Mouse (Mus musculus) heart, embryonic 10.5 days (tissue): Measurements from ENCODE around the gene Szrd1. TPM values are rescaled to one million over a fixed set of nuclear protein-coding genes. Genes with fewer than 3 reads are reported as not detected.

Source experiments
- DNase-seq: peaks from one replicate; pipeline ENCODE4 v3.0.0-alpha.2; 2017; ENCODE audit warnings: low spot score
- H3K27ac ChIP-seq: fragments of 300-500 bp; sonication (generic); 2 replicates; pipeline ENCODE4 v1.5.1; 2016; ENCODE audit warnings: mild to moderate bottlenecking
- H3K27me3 ChIP-seq: fragments of 300-500 bp; sonication (generic); 2 replicates; pipeline ENCODE4 v1.6.1; 2016; ENCODE audit warnings: mild to moderate bottlenecking; ENCODE audit not compliant: poor library complexity, insufficient read depth, severe bottlenecking
- H3K36me3 ChIP-seq: fragments of 300-500 bp; sonication (generic); 2 replicates; pipeline ENCODE4 v1.6.1; 2016; ENCODE audit warnings: mild to moderate bottlenecking, moderate library complexity
- H3K4me1 ChIP-seq: fragments of 300-500 bp; sonication (generic); 2 replicates; pipeline ENCODE4 v1.6.1; 2016; ENCODE audit warnings: mild to moderate bottlenecking
- H3K4me3 ChIP-seq: fragments of 300-500 bp; sonication (generic); 2 replicates; pipeline ENCODE4 v1.5.1; 2016; ENCODE audit warnings: mild to moderate bottlenecking, moderate library complexity
- H3K9me3 ChIP-seq: fragments of 300-500 bp; sonication (generic); 2 replicates; pipeline ENCODE4 v1.6.1; 2016; ENCODE audit warnings: mild to moderate bottlenecking, moderate library complexity
- whole genome bisulfite sequencing: fragments of 180-500 bp; shearing (Covaris S2); methylation state at CpG from one replicate; pipeline ENCODE4 v1.1.7; 2016; 5-methylcytosine and 5-hydroxymethylcytosine counted together
- polyA plus RNA-seq: library from polyadenylated mRNA; unstranded; fragments of >200 nt; fragmentation: Nextera tagmentation; extraction: Ambion mirVana; gene quantifications from 2 replicates; pipeline ENCODE4 v1.2.1, GENCODE M21; 2016

Szrd1 gene
- 36.6 and 39.0 TPM in 2 replicates for polyA plus RNA-seq

DNA sequence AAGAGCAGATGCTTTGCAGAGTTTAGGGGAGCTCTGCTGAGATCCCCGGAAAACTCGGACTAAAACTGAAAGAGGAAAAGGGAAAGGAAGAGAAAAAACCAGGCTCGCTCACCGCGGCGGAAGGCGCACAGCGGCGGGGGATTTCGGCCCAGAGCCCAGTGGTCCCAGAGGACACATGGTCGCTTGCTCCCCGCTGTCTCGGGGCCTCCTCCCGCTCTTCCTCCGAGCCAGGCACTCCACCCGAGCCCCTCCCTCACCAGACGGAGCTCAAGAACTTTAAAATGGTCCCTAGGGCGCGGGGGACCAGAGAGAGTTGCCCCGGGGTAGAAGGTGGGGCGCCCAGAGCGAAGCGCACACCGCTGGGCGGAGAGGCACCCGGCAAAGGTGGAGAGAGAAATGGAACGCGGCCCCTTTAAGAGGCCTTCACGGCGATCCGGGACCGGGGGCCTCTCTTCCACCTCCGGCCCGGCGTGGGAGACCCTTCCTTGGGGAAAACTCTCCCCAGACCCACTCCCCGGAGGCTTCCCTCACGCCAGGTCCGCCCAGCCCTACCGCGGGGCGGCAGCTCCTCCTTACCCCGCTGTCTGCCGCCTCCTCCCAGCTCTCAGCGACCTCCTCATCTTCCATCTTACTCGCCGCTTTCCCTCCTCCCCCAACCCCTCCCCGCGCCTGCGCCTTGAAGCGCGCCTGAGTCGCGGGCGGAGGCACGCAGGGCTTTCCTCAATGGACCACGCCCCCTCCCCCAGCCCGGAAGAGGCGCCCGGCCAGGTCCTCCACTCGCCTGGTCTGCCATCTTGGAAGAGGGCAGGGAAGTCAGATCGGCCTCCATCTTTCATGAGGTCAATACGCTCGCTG, at the start of gene Szrd1:
Gene Szrd1 (minus strand): TSS at position 660 of the 855 bp plus-strand sequence.
- Histone ChIP-seq H3K4me3 (peak within 1 kb of the TSS; percentile 84), H3K36me3 (peaks cover 7% of the 10 kb centered on the region; the same call in 1 of the 2 replicates), H3K9me3 (no peaks in the 10 kb centered on the region), H3K4me1 (peaks cover 36% of the 10 kb centered on the region), H3K27me3 (no peaks in the 10 kb centered on the region), H3K27ac (peak within 1 kb of the TSS; percentile 96)
- DNase-seq = peak; percentile 100
- WGBS = under 1% methylated on average over 63 of the region's 63 CpGs

DNA sequence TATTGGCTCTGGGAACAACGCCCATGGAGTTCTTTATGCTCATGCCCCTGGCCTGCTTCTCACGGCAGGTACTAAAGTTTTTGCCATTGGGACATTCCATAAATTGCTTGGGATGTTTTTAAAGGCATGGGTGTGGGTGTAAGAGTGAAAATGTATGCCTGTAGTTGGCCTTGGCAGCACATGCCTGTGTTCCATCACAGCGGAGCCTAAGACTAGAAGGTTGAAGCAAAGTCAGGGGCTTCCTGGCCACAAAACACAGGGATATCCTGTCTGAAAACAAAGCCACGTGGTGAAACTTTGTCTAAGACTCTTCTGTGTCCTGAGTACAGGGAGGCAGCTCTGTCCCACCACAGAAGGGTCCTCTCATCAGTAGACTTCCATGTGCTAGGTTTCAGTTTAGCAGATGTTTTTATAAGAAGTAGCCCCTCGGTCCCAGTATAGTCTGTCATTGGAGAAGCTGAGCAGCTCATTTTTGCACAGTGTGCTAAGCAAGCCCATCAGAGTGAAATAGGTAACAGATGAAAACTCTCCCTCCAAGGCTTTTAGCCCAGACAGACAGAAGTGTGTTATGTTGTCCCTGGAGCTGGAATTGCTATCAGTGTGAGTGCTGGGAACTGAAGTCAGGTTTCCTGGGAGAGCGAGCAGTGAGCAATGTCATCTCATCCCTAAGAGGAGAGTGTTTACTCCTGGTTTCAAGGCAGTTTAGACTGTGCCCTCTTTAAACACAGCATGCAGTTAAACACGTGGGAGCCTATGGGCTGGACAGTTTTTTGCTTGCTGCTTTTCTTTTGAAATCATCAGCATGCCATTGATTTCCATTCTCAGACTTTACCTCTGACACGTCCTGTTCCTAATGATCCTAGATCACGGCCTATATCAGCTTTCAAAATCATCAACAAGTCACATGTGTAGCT, 47.6 kb upstream of the Szrd1 start:
- Histone ChIP-seq H3K36me3 (peaks cover 42% of the 10 kb centered on the region), H3K4me3 (no peak overlapping the region), H3K27me3 (no peaks in the 10 kb centered on the region), H3K27ac (peak overlapping the region; percentile 19; the same call in 1 of the 2 replicates), H3K9me3 (no peaks in the 10 kb centered on the region), H3K4me1 (peaks cover 19% of the 10 kb centered on the region)
- DNase-seq = no peak
- WGBS = 70% methylated on average over 9 of the region's 9 CpGs

DNA sequence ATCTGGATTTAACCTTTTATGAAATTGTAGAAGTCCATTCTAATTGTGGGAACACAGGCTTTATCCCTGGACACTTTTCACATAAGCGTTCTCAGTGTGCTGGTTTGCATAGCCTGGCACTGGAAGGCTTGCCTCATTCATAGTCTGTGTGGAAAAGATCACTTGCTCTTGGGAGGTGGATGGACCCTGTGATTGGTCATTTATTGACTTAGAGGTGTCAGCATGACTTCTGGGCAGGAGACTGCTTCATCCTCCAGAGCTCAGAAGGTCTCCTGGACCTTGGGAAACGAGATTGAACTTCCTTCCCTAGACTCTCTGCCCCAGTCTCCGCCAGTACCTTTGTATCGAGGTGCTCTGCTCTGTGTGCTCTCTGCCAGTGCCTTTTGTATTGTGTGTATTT, 44.9 kb upstream of the Szrd1 start:
- H3K36me3 ChIP-seq = peaks cover 44% of the 10 kb centered on the region

DNA sequence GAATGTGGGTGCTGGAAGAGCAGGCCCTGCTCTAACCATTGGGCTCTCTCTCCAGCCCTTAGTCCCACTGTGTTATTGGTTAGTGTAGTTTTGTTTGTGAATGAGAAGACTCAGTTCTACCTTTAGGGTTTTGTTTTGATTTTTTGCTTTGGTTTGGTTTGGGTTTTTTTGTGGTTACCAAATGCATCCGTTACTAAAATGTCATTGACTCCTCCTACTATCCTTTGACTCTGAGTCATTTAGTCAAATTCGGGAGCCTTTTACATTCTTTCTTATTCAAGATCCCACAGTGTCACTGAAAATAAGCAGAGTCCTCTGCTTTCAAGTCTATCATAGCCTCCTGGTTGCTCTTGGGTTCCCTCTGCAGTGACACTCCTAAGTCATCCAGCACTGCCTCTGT, 44.4 kb upstream of the Szrd1 start:
- 88% methylated on average over 2 of the region's 2 CpGs for WGBS
- H3K27ac ChIP-seq = no peak overlapping the region

More for the DNA sequence above, 44.9 kb upstream of the Szrd1 start:
- no peak for DNase-seq
- WGBS = 92% methylated on average over 4 of the region's 4 CpGs
- Histone ChIP-seq H3K27me3 (no peaks in the 10 kb centered on the region), H3K9me3 (no peaks in the 10 kb centered on the region), H3K27ac (no peak overlapping the region), H3K4me1 (peaks cover 19% of the 10 kb centered on the region), H3K4me3 (no peak overlapping the region)

DNA sequence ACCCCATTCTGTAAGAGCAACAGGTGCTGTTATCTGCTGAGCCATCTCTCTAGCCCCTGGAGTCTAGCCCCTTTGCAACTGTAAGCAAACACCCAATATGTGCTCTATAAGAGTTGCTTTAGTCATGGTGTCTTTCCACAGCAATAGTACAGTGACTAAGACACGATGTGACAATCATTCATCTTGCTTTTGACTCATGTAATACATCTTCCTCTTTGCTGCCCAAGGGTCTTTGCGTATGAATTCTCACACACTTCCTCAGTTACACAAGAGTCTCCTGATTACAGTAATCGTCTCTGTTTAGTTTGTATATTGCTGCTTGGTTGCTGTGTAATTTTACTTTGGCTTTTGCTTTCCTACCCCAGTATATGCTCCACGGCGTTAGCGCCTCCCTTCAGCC, 42.4 kb upstream of the Szrd1 start:
- H3K36me3 ChIP-seq = peaks cover 55% of the 10 kb centered on the region

More for the DNA sequence above, 44.4 kb upstream of the Szrd1 start:
- H3K4me1 ChIP-seq = peaks cover 19% of the 10 kb centered on the region
- no peaks in the 10 kb centered on the region for H3K9me3 ChIP-seq
- H3K4me3 ChIP-seq = no peak overlapping the region
- H3K36me3 ChIP-seq = peaks cover 42% of the 10 kb centered on the region
- no peaks in the 10 kb centered on the region for H3K27me3 ChIP-seq
- no peak for DNase-seq

DNA sequence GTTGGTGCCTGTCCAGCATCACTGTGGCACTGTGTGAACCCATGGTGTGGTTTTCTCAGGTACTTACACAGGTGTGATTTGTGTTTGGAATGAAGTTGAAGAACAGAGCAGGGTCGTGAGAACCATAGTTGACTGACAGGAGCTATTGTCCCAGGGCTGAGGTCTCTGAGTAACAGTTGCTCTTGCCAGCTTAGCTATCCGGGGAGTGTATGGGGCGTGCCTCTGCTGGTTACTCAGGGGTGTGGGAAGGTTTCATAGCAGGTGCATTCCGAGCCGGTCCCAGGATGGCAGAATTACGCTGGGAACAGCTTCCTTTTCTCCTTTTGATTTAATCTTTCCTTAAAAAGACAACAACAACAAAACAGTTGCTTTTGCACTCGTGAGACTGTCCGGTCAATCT, 41.3 kb upstream of the Szrd1 start:
- no peak for DNase-seq
- peaks cover 14% of the 10 kb centered on the region for H3K4me1 ChIP-seq
- H3K27ac ChIP-seq = no peak overlapping the region
- H3K4me3 ChIP-seq = no peak overlapping the region
- H3K27me3 ChIP-seq = no peaks in the 10 kb centered on the region
- peaks cover 58% of the 10 kb centered on the region for H3K36me3 ChIP-seq
- H3K9me3 ChIP-seq = no peaks in the 10 kb centered on the region
- 88% methylated on average over 8 of the region's 8 CpGs for WGBS

More for the DNA sequence above, 42.4 kb upstream of the Szrd1 start:
- H3K27me3 ChIP-seq = no peaks in the 10 kb centered on the region
- no peak overlapping the region for H3K4me3 ChIP-seq
- H3K4me1 ChIP-seq = peaks cover 15% of the 10 kb centered on the region
- no peak overlapping the region for H3K27ac ChIP-seq
- 95% methylated on average over 6 of the region's 6 CpGs for WGBS
- no peaks in the 10 kb centered on the region for H3K9me3 ChIP-seq
- DNase-seq = no peak

DNA sequence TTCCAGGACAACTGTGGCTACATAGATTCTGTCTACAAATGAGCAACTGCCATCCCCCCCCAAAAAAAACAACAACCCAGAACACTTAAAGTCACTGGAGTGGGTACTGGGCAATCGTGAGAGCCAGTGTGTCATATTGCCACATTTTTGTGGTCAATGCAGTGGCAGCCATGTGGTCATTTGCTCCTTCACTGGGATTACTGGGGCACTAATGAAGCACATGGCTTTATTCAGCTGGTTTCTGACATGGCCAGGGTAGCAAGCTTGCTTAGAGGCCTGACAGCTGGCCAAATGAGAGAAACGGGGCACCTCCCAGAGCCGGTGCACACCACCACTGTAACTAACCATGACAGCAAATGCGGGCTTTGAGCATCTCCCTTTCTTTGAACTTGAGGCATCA, 38.9 kb upstream of the Szrd1 start:
- no peaks in the 10 kb centered on the region for H3K27me3 ChIP-seq
- H3K27ac ChIP-seq = no peak overlapping the region
- H3K9me3 ChIP-seq = no peaks in the 10 kb centered on the region
- 89% methylated on average over 4 of the region's 4 CpGs for WGBS
- peaks cover 55% of the 10 kb centered on the region for H3K36me3 ChIP-seq
- DNase-seq = no peak
- H3K4me1 ChIP-seq = peaks cover 13% of the 10 kb centered on the region; the same call in 1 of the 2 replicates
- H3K4me3 ChIP-seq = no peak overlapping the region

DNA sequence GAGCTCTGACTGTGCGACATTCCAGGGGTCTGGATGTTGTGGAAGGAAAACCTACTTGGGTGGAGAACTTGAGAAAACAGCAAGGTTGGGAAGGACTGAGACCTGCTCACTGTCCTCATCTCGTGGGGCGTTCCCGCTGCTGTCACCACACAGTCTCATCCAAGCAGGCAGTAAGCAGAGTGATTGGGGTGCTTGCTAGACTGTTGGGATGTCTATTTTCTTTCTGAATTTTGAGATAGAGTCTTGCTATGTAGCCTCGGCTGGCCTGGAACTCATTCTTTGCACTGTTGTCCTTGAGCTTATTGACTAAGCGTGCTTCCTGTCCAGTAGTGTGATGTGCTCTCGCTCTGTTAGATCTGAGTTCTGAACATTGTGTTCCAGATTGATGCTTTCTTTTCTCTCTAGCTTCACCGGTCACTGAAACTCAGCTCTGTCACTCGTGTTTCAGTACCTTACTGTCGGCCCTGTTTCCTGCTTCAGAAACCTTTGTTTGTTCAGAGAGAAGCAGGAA, 36.8 kb upstream of the Szrd1 start:
- Histone ChIP-seq H3K36me3 (peaks cover 48% of the 10 kb centered on the region), H3K4me1 (peaks cover 13% of the 10 kb centered on the region; the same call in 1 of the 2 replicates), H3K4me3 (no peak overlapping the region), H3K9me3 (no peaks in the 10 kb centered on the region), H3K27ac (no peak overlapping the region), H3K27me3 (no peaks in the 10 kb centered on the region)
- WGBS = 83% methylated on average over 10 of the region's 10 CpGs
- DNase-seq = no peak

DNA sequence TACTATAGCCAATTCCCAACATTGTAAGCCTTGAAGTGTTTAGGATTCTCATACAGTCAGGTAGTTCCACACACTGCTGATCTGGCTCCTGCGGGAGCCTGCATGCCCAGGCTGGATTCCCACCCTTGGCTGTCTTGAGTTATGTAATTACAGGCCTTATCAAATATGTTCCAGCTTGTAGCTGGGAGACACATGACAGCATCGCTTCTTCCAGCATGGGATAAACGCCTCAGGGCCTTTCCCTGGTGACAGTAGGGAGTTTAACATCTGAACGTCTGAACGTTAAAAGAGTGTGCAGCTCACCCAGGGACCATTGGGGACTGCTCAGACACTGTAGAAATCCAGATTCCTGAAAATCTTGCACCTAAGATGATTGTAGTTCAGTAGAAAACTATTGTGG, 36.2 kb upstream of the Szrd1 start:
- Histone ChIP-seq H3K36me3 (peaks cover 48% of the 10 kb centered on the region), H3K4me3 (no peak overlapping the region), H3K27ac (no peak overlapping the region), H3K9me3 (no peaks in the 10 kb centered on the region), H3K4me1 (peaks cover 13% of the 10 kb centered on the region; the same call in 1 of the 2 replicates), H3K27me3 (no peaks in the 10 kb centered on the region)
- DNase-seq = no peak
- WGBS = 78% methylated on average over 5 of the region's 5 CpGs

DNA sequence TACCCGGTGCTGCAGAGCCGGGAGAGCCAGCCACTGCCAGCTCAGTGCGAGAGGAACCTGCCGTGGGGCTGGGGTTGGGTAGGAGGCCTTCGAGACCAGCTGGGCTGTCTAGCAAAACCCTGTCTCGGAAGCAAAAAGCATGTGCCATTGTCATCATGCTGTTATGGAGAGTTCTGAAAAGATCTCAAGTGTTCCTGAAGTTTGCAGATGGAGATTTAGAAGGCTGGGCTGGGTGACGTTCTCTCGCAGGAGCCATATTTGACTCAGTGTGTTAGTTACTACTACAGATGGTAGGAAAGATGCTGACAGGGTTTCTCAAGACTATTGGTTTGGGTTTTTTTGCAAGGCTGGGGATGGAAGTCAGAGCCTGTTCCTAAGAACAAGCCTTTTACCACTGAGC, 32.5 kb upstream of the Szrd1 start:
- Histone ChIP-seq H3K36me3 (peaks cover 58% of the 10 kb centered on the region), H3K27ac (no peak overlapping the region), H3K4me3 (no peak overlapping the region), H3K4me1 (peaks cover 11% of the 10 kb centered on the region; the same call in 1 of the 2 replicates), H3K27me3 (no peaks in the 10 kb centered on the region), H3K9me3 (no peaks in the 10 kb centered on the region)
- 88% methylated on average over 8 of the region's 8 CpGs for WGBS
- no peak for DNase-seq

- H3K4me3 ChIP-seq = no peak overlapping the region
- H3K4me1 ChIP-seq = peaks cover 9% of the 10 kb centered on the region; the same call in 1 of the 2 replicates
- H3K27ac ChIP-seq = no peak overlapping the region
- H3K9me3 ChIP-seq = no peaks in the 10 kb centered on the region
- DNase-seq = no peak
- no peaks in the 10 kb centered on the region for H3K27me3 ChIP-seq
- H3K36me3 ChIP-seq = peaks cover 59% of the 10 kb centered on the region
- WGBS = 96% methylated on average over 3 of the region's 3 CpGs
Measured at GRCm38 (mm10) chr4:141167156-141167555, 27.6 kb upstream of the Szrd1 start.

DNA sequence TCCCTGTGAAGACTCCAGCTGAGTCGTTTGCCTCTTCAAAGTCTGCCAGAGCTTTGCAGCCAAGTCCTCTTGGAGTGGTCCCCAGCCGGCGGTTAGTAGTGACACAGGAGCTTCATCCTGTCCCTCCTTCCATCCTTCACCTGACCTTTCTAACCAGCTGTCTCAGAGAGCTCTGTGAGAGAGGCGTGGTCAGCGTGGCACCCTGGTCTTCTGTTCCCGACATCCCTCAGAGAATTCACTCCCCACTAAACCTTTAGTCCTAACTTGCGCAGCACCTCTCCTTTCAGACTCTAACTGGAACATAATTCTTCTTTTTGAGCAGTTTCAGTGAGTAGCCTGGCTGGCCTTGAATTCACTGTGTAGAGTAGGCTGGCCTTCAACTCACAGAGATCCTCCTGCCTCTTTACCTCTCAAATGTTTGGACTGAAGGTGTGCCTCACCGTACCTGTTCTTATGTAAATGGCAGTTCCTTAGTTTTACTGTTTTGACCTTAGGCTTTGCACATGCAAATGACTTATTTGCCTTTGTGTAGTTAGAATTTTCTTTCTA, 26.2 kb upstream of the Szrd1 start:
- no peak for DNase-seq

More for the DNA sequence above, 26.2 kb upstream of the Szrd1 start:
- peaks cover 9% of the 10 kb centered on the region; the same call in 1 of the 2 replicates for H3K4me1 ChIP-seq
- no peaks in the 10 kb centered on the region for H3K27me3 ChIP-seq
- peaks cover 45% of the 10 kb centered on the region for H3K36me3 ChIP-seq
- no peak overlapping the region for H3K27ac ChIP-seq
- 69% methylated on average over 8 of the region's 8 CpGs for WGBS
- no peak overlapping the region for H3K4me3 ChIP-seq
- H3K9me3 ChIP-seq = no peaks in the 10 kb centered on the region
